ENCODE assay signal across 19 mouse cellular contexts in genomic region chr11:60902486-60902885, GRCm38 (mm10). TPM values are rescaled to one million over a fixed set of nuclear protein-coding genes. Genes with fewer than 3 reads are reported as not detected.
DNase-seq lines count a peak whose midpoint lies in the region; ATAC-seq and TF ChIP-seq lines count a peak whose summit lies in the region.
"Had no signal": no experiment of that assay in that cellular context is flagged by ENCODE, and none has a peak within 500 bp of the region (broad histone marks: within the 10 kb centered on the region; RNA-seq: fewer than 3 reads in every experiment).

No protein-coding gene starts in this region.

- no peaks in the 10 kb centered on the region for H3K79me2 ChIP-seq in liver, adult 2 months (ENCODE audit: control insufficient read depth, insufficient read depth, low read length)

- H3K9me3 ChIP-seq in midbrain, embryonic 15.5 days = no peaks in the 10 kb centered on the region
- H3K9me3 ChIP-seq: embryonic facial prominence, embryonic 13.5 days; heart, embryonic 15.5 days; limb, embryonic 13.5 days; stomach, embryonic 15.5 days had no signal

- no peak for TF ChIP-seq POLR2A in liver, adult 2 months (IDR thresholded peaks at IDR 0.05; ENCODE audit: extremely low read depth, insufficient read depth, low read length)

- H3K4me3 ChIP-seq in liver, adult 2 months (ENCODE audit: insufficient read depth, low read depth, low read length) = no peak overlapping the region
- H3K4me3 ChIP-seq in midbrain, embryonic 15.5 days = no peak overlapping the region
- H3K4me3 ChIP-seq: embryonic facial prominence, embryonic 13.5 days; heart, embryonic 15.5 days; limb, embryonic 13.5 days; stomach, embryonic 15.5 days had no signal

- peaks cover 10% of the 10 kb centered on the region; the same call in 1 of the 2 replicates for H3K4me1 ChIP-seq in liver, adult 2 months (ENCODE audit: control insufficient read depth, insufficient read depth, low read length)
- H3K4me1 ChIP-seq in midbrain, embryonic 15.5 days = no peaks in the 10 kb centered on the region
- H3K4me1 ChIP-seq: heart, embryonic 15.5 days; stomach, embryonic 15.5 days had no signal

- peaks cover 3% of the 10 kb centered on the region; the same call in 1 of the 2 replicates for H3K36me3 ChIP-seq in liver, adult 2 months (ENCODE audit: control insufficient read depth, insufficient read depth, low read length)
- peaks cover 14% of the 10 kb centered on the region for H3K36me3 ChIP-seq in midbrain, embryonic 15.5 days (replicated peaks)

- no peak overlapping the region for H3K4me2 ChIP-seq in midbrain, embryonic 15.5 days
- H3K4me2 ChIP-seq: embryonic facial prominence, embryonic 13.5 days; heart, embryonic 15.5 days; limb, embryonic 13.5 days; lung, embryonic 14.5 days; stomach, embryonic 15.5 days had no signal

- H3K27ac ChIP-seq in liver, adult 2 months (replicated peaks; ENCODE audit: insufficient read depth, low read depth, low read length) = no peak overlapping the region
- no peak overlapping the region for H3K27ac ChIP-seq in midbrain, embryonic 15.5 days
- H3K27ac ChIP-seq: embryonic facial prominence, embryonic 13.5 days; heart, embryonic 15.5 days; limb, embryonic 13.5 days; stomach, embryonic 15.5 days had no signal

- H3K9ac ChIP-seq in liver, adult 2 months (ENCODE audit: low read depth, low read length) = no peak overlapping the region
- no peak overlapping the region for H3K9ac ChIP-seq in midbrain, embryonic 15.5 days
- H3K9ac ChIP-seq: embryonic facial prominence, embryonic 13.5 days; heart, embryonic 15.5 days; limb, embryonic 13.5 days; lung, embryonic 14.5 days; stomach, embryonic 15.5 days had no signal

- peak; percentile 63 for DNase-seq in liver, adult 2 months (ENCODE audit: extremely low read depth, low read depth, low spot score)
- no peak for DNase-seq in liver
- peak; percentile 73 for DNase-seq in kidney, adult 18-20 months
- DNase-seq in kidney, postnatal 10 days = peak; percentile 34
- peak; percentile 66 for DNase-seq in yolk sac, embryonic 10.5 days (ENCODE audit: low spot score)
- no peak for DNase-seq in gastrocnemius, postnatal 14 days
- DNase-seq: cerebellum, adult 2 months; gastrocnemius, postnatal 36 days; lung, embryonic 14.5 days; right cerebral cortex, postnatal 25 days; thymus, adult 2 months had no signal

- no peak for TF ChIP-seq CTCF in liver, adult 2 months (IDR thresholded peaks at IDR 0.05; ENCODE audit: low read depth, low read length)

- WGBS in liver, adult 2 months = 22% methylated on average over 4 of the region's 4 CpGs
- 86% methylated on average over 4 of the region's 4 CpGs for WGBS in midbrain, embryonic 15.5 days

- no peak for ATAC-seq in midbrain, embryonic 15.5 days (replicated peaks)
- ATAC-seq: forebrain, embryonic 16.5 days; hindbrain, embryonic 16.5 days; intestine, postnatal 0 days had no signal

- H3K27me3 ChIP-seq in liver, adult 2 months (ENCODE audit: control insufficient read depth, insufficient read depth, low read length) = no peaks in the 10 kb centered on the region
- H3K27me3 ChIP-seq in midbrain, embryonic 15.5 days (replicated peaks) = no peaks in the 10 kb centered on the region
- H3K27me3 ChIP-seq: embryonic facial prominence, embryonic 13.5 days; heart, embryonic 15.5 days; stomach, embryonic 15.5 days had no signal

- intact Hi-C loops in gastrocnemius, postnatal 14 days (cut with DNase I; ENCODE audit: low total_unique reads) = no loop called here

RNA-seq across cellular contexts. Expression of gene Natd1, which starts 12.1 kb away (rescaled TPM):
- total RNA-seq in liver, adult 2 months (2014; rRNA removed) = 1.1 and 2.2 TPM in 2 replicates
- 6.6 and 7.0 TPM in 2 replicates for polyA plus RNA-seq in liver, adult 2 months (2012; rRNA removed)
- total RNA-seq in gastrocnemius, postnatal 14 days (2021) = 10 to 100 TPM; 10.6 to 11.9 TPM
- 31.6 and 39.2 TPM in 2 replicates for polyA plus RNA-seq in midbrain, embryonic 15.5 days (2015; fragmentation: Nextera tagmentation; extraction: Ambion mirVana)

RNA-seq across cellular contexts. Expression of gene Tmem11, which starts 23.4 kb away (rescaled TPM):
- total RNA-seq in liver, adult 2 months (2014; rRNA removed) = 19.8 and 20.0 TPM in 2 replicates
- 48.9 and 67.8 TPM in 2 replicates for polyA plus RNA-seq in liver, adult 2 months (2012; rRNA removed)
- total RNA-seq in gastrocnemius, postnatal 14 days (2021) = 10 to 100 TPM; 35.6 to 38.0 TPM
- 58.4 and 61.0 TPM in 2 replicates for polyA plus RNA-seq in midbrain, embryonic 15.5 days (2015; fragmentation: Nextera tagmentation; extraction: Ambion mirVana)

RNA-seq across cellular contexts. Expression of gene Map2k3, which starts 29.3 kb away (rescaled TPM):
- 25.7 and 30.3 TPM in 2 replicates for total RNA-seq in liver, adult 2 months (2014; rRNA removed)
- 36.9 and 39.7 TPM in 2 replicates for polyA plus RNA-seq in liver, adult 2 months (2012; rRNA removed)
- 100 to 1,000 TPM; 144 to 173 TPM for total RNA-seq in gastrocnemius, postnatal 14 days (2021)
- 32.0 and 34.0 TPM in 2 replicates for polyA plus RNA-seq in midbrain, embryonic 15.5 days (2015; fragmentation: Nextera tagmentation; extraction: Ambion mirVana)

Comparison
In these comparisons a context has a peak if more than half of its experiments do, and no peak if none do; other contexts are left out.
1. DNase-seq: peak in liver, adult 2 months (single experiment), kidney, adult 18-20 months (single experiment), kidney, postnatal 10 days (single experiment) and yolk sac, embryonic 10.5 days (single experiment); none in liver (single experiment) and gastrocnemius, postnatal 14 days (single experiment).